Mouse (Mus musculus) thymus, adult 2 months (tissue): ENCODE results near the gene Tmem269. TPM values are rescaled to one million over a fixed set of nuclear protein-coding genes. Genes with fewer than 3 reads are reported as not detected.
A peak's percentile ranks its signal among the peaks of the same experiment; 100 is the strongest.

Experiments used
- DNase-seq: peaks from one replicate; pipeline ENCODE4 v3.0.0; 2021
- H3K27ac ChIP-seq: fragments of 200-500 bp; 2 replicates; pipeline ENCODE4 v1.5.1; 2012; ENCODE audit warnings: low read length, control low read depth; ENCODE audit not compliant: control insufficient read depth, insufficient read depth
- H3K27me3 ChIP-seq: fragments of 200-500 bp; 2 replicates; pipeline ENCODE4 v1.6.1; 2012; ENCODE audit warnings: mild to moderate bottlenecking, low read length, moderate library complexity, mixed read lengths; ENCODE audit not compliant: control insufficient read depth, insufficient read depth
- H3K36me3 ChIP-seq: fragments of 200-500 bp; 2 replicates; pipeline ENCODE4 v1.6.1; 2012; ENCODE audit warnings: mild to moderate bottlenecking, low read length, moderate library complexity; ENCODE audit not compliant: control insufficient read depth, insufficient read depth
- H3K4me1 ChIP-seq: fragments of 200-500 bp; replicated peaks from 2 replicates; pipeline ENCODE4 v1.6.1; 2012; ENCODE audit warnings: low read length; ENCODE audit not compliant: control insufficient read depth, insufficient read depth
- H3K4me3 ChIP-seq: fragments of 200-500 bp; 2 replicates; pipeline ENCODE4 v1.5.1; 2012; ENCODE audit warnings: mild to moderate bottlenecking, low read length, control low read depth, moderate library complexity; ENCODE audit not compliant: control insufficient read depth, insufficient read depth
- CTCF ChIP-seq: fragments of 200-500 bp; IDR thresholded peaks from 2 replicates; pipeline ENCODE4 v1.5.1; 2012; ENCODE audit warnings: mild to moderate bottlenecking, control low read depth, low read length, moderate library complexity, borderline replicate concordance; ENCODE audit not compliant: control insufficient read depth, poor library complexity, insufficient read depth; ENCODE audit errors: extremely low read depth
- POLR2A ChIP-seq: fragments of 200-500 bp; IDR thresholded peaks from 2 replicates; pipeline ENCODE4 v1.6.1; 2012; ENCODE audit warnings: mild to moderate bottlenecking, low read length, control low read depth, moderate library complexity; ENCODE audit not compliant: control insufficient read depth, poor library complexity, insufficient read depth; ENCODE audit errors: extremely low read depth
- WGBS: fragments of 180-500 bp; shearing (Covaris S2); methylation state at CpG from one replicate; pipeline ENCODE4 v1.1.7; 2018; 5-methylcytosine and 5-hydroxymethylcytosine counted together
- polyA plus RNA-seq: library from polyadenylated mRNA; depleted of rRNA; stranded (reverse); fragments of >200 nt; gene quantifications from 2 replicates; pipeline ENCODE4 v1.2.3, GENCODE M21; 2012

The Tmem269 gene
- polyA plus RNA-seq, 1 experiment = not detected

DNA sequence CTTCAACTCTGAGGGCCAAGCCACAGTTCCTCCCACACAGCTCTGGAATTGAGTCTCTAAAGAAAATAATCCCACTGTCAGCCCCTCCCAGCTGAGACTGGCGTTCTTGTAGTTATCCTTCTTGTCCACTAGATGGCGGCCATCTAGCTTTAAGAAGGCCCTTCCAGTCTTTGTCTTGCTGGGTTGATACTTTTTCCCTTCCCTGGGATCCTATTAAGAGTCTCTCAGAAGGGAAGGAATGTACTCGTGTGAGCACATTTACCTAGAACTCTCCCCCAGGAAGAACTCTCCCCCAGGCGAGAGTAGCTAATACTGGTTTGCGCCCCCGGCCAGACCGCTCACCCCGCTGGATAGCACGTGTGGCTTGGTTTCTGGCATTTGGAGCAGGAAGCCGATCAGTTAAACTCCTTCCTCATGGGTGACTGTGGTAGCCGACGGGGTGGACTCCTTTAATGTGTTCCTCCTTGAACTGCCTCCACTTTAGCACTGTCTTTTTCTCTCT is 21.2 kb upstream of the Tmem269 start:
- Histone ChIP-seq H3K27ac (no peak overlapping the region), H3K27me3 (no peaks in the 10 kb centered on the region), H3K4me1 (peaks cover 5% of the 10 kb centered on the region), H3K36me3 (no peaks in the 10 kb centered on the region), H3K4me3 (peak overlapping the region; percentile 32)
- no peak for TF ChIP-seq POLR2A
- TF ChIP-seq CTCF = no peak
- DNase-seq = peak; percentile 18
- WGBS = 4% methylated on average over 12 of the region's 12 CpGs

DNA sequence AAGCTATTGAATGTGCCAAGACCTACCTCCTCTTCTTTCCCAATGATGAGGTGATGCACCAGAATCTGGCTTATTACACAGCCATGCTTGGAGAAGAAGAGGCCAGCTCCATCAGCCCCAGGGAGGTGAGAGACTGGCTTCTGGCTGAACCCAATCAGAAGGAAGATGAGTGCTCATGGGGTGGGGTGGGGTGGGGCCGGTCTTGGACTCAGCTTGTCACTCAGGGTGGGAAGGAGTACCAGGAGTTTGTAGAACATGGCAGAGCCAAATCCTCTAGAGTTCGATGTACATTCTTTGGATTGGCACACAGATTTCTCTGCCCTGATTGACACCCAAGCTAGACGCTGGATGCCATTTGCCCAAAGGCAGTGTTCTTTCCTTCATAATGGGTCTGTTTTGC is 20.6 kb upstream of the Tmem269 start:
- TF ChIP-seq CTCF = no peak
- TF ChIP-seq POLR2A = no peak
- WGBS = 72% methylated on average over 3 of the region's 3 CpGs
- Histone ChIP-seq H3K4me3 (no peak overlapping the region), H3K27ac (no peak overlapping the region), H3K36me3 (no peaks in the 10 kb centered on the region), H3K4me1 (peaks cover 6% of the 10 kb centered on the region), H3K27me3 (no peaks in the 10 kb centered on the region)
- no peak for DNase-seq

DNA sequence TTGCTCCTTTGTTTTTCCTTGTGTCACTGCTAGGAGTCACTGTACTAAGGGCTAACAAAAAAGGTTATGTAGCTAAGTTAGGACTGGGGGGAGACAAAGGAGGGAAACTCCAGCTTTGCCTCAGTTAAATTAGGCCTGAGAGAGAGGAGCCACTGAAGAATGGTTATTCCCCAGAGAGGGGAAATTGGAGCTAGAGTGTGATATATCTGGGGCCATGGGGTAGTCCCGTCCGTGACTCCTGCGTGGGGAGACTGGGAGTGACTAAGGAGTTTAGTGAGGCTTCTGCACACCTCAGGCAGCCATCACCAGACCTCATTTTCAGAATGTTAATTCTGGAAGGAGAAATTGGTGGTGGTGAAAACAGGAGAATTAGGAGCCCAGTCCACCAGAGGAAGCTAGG is 16.3 kb upstream of the Tmem269 start:
- no peak overlapping the region for H3K27ac ChIP-seq
- WGBS = 88% methylated on average over 3 of the region's 3 CpGs
- H3K27me3 ChIP-seq = no peaks in the 10 kb centered on the region
- H3K4me1 ChIP-seq = peaks cover 9% of the 10 kb centered on the region
- no peak for TF ChIP-seq CTCF
- no peak for TF ChIP-seq POLR2A
- no peaks in the 10 kb centered on the region for H3K36me3 ChIP-seq
- H3K4me3 ChIP-seq = no peak overlapping the region
- no peak for DNase-seq

DNA sequence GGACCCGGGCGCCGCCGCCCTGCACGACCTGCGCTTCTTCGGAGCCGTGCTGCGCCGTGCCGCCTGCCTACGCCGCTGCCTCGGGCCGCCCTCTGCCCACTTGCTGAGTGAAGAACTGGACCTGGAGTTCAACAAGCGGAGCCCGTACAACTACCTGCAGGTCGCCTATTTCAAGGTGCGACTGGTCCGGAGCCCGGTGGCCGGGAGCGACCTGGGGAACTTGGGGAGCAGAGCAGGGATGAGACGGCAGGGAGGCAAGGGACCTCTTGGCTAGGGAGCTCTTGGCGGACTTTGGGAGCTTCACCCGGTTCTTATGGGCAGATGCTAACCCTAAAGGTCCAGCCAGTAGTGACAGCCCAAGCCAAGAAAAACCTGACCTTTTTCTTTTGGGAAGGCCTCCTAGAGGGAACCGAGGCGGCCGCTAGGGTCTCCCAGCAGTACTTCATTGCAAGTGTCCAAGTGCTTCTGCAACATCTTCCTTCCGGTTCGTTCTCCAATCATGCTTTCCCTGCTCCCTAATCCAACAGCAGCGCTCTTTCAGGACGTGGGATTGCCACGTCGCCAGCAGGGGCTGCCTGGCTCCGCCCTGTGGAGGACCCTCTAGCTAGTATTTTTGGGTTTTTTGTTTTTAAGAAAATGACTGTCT is 15.4 kb upstream of the Tmem269 start:
- TF ChIP-seq POLR2A (no peak), CTCF (no peak)
- H3K36me3 ChIP-seq = no peaks in the 10 kb centered on the region
- no peak overlapping the region for H3K27ac ChIP-seq
- H3K27me3 ChIP-seq = no peaks in the 10 kb centered on the region
- H3K4me3 ChIP-seq = peak overlapping the region; percentile 56
- 3% methylated on average over 36 of the region's 36 CpGs for WGBS
- no peak for DNase-seq
- H3K4me1 ChIP-seq = peaks cover 8% of the 10 kb centered on the region

DNA sequence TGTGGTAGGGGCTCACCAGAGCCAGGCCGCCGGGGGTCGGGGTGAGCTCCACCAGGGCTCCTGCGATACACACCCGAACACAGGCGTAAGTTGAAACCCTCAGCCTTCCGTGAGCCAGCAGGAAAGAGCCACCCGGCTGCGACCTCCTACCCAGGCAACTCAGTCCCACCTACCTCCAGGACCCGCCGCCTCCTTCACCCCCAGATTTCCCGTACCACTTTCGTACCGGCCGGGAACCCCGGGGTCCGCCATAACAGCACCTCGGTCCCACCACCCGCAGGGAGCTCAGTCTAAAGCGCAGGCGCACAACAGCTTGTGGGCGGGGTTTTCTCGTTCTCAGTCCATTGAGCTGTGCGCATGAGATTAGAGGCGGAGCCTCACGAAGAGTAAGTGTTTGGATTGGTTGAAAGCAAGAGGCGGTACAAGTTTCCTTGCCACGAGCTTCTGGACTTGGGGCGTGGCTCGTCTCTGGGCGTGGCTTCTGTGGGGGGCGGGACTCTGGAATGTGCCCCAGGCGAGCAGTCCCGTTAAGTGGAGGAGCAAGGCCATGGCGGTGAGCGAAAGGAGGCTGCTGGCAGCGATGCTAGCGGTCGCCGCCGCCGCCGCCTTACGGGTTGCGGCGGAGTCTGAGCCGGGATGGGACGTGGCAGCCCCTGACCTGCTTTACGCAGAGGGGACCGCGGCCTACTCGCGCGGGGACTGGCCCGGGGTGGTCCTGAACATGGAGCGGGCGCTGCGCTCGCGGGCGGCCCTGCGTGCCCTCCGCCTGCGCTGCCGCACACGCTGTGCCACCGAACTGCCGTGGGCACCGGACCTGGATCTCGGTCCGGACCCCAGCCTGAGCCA is 14.6 kb upstream of the Tmem269 start, which contains the start of the genes AU022252 and P3h1:
AU022252 (minus strand) TSS at position 303 of the 846 bp plus-strand sequence.
P3h1 (plus strand) TSS at position 506 of the 846 bp plus-strand sequence.
- WGBS = under 1% methylated on average over 71 of the region's 71 CpGs

DNA sequence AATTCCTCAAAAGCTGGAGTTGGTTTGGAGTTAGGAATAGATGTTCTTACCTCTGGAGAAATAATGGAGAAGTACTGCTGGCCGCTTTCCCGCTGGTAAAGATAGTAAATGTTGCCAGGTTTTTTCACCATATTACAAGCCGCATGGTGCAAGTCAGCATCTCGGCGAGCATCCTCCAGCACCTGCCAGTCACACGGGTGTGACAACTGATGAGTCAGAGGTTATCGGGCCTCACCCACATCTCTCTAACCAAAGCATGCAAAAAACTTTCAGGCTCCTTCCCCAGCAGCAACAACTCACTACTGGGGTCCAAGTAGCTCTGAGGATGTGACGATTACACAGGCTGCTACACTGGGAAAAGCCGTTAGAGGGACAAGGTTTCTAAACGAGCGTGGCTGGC is 8.7 kb upstream of the Tmem269 start:
- WGBS = 97% methylated on average over 11 of the region's 11 CpGs
- Histone ChIP-seq H3K27ac (no peak overlapping the region), H3K4me3 (no peak overlapping the region), H3K4me1 (no peaks in the 10 kb centered on the region), H3K27me3 (no peaks in the 10 kb centered on the region), H3K36me3 (peaks cover 14% of the 10 kb centered on the region)
- TF ChIP-seq CTCF (no peak), POLR2A (no peak)
- DNase-seq = no peak

More for the DNA sequence above, 14.6 kb upstream of the Tmem269 start, which contains the start of the genes AU022252 and P3h1:
- peak within 1 kb of the TSS; percentile 56 for H3K4me3 ChIP-seq
- no peaks in the 10 kb centered on the region for H3K27me3 ChIP-seq
- TF ChIP-seq POLR2A (peak; percentile 83), CTCF (peak; percentile 66; the same call in 1 of the 2 replicates)
- H3K36me3 ChIP-seq = no peaks in the 10 kb centered on the region
- no peak within 1 kb of the TSS for H3K27ac ChIP-seq
- peaks cover 8% of the 10 kb centered on the region for H3K4me1 ChIP-seq
- DNase-seq = peak; percentile 100
